Mouse (Mus musculus): ENCODE measurements around the gene Kdm4d.
"Not testable (repeated sequence)": the region's sequence is repeated elsewhere in the genome, so short reads cannot be mapped to it uniquely, and the experiment has no call there.

The Kdm4d gene

DNA sequence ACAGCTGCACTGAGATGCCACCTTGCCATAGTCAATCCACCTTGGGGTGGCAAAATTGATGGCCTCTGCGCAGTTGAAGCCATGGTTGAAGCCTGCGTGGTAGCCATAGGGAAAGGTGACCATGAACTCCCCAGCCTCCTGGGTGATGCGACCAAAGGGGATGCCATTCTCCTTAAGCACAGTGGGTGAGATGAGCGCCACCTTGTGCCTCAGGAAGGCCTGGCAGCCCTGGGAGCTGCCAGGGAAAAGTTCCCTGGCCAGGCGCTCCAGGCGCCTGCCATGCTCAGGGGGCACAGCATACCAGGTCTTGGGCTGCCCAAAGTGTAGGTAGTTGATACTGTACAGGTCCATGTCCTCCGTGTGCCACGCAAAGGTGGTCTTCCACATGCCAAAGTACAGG is 49.2 kb downstream of the Kdm4d start:
- not testable (repeated sequence) for DNase-seq (ENCODE audit: low spot score in 2 of 2)

- DNase-seq (ENCODE audit: low spot score in 2 of 2), result not testable (repeated sequence)
Measured at GRCm38 (mm10) chr9:14447086-14447485, 53.2 kb downstream of the Kdm4d start.

DNA sequence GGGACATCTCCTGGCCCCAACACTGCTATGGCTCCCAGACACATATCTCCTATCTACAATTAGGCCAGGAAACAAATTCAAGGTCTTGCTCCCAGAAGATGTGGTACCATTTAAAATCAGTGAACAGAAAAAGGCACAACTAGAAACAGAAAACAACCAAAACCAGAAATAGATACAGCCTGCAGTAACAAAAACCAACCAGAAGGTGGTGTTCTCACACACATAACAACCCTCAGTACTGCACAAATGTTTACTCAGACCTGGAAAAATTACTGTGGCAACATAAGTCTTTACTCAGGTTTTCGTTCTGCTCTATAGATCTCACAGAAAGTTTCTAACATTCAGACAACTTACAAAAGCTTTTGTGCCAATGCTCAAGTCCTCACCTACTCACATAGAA is 59.9 kb downstream of the Kdm4d start:
- no peak for DNase-seq (ENCODE audit: low spot score in 2 of 2)

- DNase-seq (ENCODE audit: low spot score in 2 of 2), result no peak
Measured at GRCm38 (mm10) chr9:14433252-14433939, 66.9 kb downstream of the Kdm4d start.

Measured in frontal cortex, postnatal 10 days (tissue).